Mouse (Mus musculus): ENCODE results near the gene Gm10490.

DNA sequence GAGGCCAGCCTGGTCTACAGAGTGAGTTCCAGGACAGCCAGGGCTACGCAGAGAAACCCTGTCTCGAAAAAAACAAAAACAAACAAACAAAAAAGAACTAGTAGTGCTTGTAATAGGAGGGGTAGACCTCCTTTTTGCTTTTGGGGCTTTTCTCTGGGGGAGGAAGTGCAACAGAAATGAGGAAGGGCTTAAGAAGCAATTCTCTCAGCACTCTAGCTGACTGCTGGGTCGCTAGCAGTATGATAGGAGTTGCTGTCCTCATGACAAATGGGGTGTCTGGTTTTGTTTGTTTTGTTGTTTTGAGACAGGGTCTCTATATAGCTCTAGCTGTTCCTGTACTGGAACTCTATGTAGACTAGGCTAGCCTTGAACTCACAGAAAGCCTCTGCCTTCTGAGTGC lies 44.8 kb upstream of the Gm10490 start:
- TF ChIP-seq POLR2A (IDR thresholded peaks at IDR 0.05; ENCODE audit: borderline replicate concordance, extremely low read depth, insufficient read depth, insufficient read length, poor library complexity, severe bottlenecking) = no peak
- no peak for TF ChIP-seq CTCF (IDR thresholded peaks at IDR 0.05; ENCODE audit: borderline replicate concordance, extremely low read depth, insufficient read depth, insufficient read length)

Data from brain, embryonic 14.5 days (tissue).